Comparison of ENCODE assay signal across 9 mouse cellular contexts in genomic region chr5:90977244-90977643, GRCm38 (mm10). TPM values are rescaled to one million over a fixed set of nuclear protein-coding genes. Genes with fewer than 3 reads are reported as not detected.
DNase-seq lines count a peak whose midpoint lies in the region; ATAC-seq and TF ChIP-seq lines count a peak whose summit lies in the region.
"Had no signal": no experiment of that assay in that cellular context is flagged by ENCODE, and none has a peak within 500 bp of the region (broad histone marks: within the 10 kb centered on the region; RNA-seq: fewer than 3 reads in every experiment).

No protein-coding gene starts in this region.

- H3K4me2 ChIP-seq in forebrain, embryonic 12.5 days, result no peak overlapping the region
- H3K4me2 ChIP-seq: neural tube, embryonic 13.5 days had no signal

- H3K27ac ChIP-seq in bone marrow macrophage, adult 2 months (ENCODE audit: insufficient read depth, low read depth, low read length), result no peak overlapping the region
- H3K27ac ChIP-seq in forebrain, embryonic 12.5 days, result no peak overlapping the region
- H3K27ac ChIP-seq: neural tube, embryonic 13.5 days had no signal

- TF ChIP-seq CTCF in bone marrow macrophage, adult 2 months (IDR thresholded peaks at IDR 0.05; ENCODE audit: low read depth, low read length), result peak; percentile 46

- H3K27me3 ChIP-seq in forebrain, embryonic 12.5 days, result no peaks in the 10 kb centered on the region
- H3K27me3 ChIP-seq: neural tube, embryonic 13.5 days had no signal

- H3K9me3 ChIP-seq in forebrain, embryonic 12.5 days, result no peaks in the 10 kb centered on the region
- H3K9me3 ChIP-seq: neural tube, embryonic 13.5 days had no signal

- H3K4me3 ChIP-seq in bone marrow macrophage, adult 2 months (ENCODE audit: insufficient read depth, low read length), result no peak overlapping the region
- H3K4me3 ChIP-seq in forebrain, embryonic 12.5 days (replicated peaks), result no peak overlapping the region
- H3K4me3 ChIP-seq: neural tube, embryonic 13.5 days had no signal

- peak; percentile 23 for DNase-seq in thymus, postnatal 14 days
- DNase-seq in thymus, postnatal 36 days, result no peak
- peak; percentile 86 for DNase-seq in heart, postnatal 4 days
- peak; percentile 63 to 82 for DNase-seq in left cerebral cortex, adult 18-20 months (ENCODE audit: low spot score in 2 of 2)
- DNase-seq in naive thymus-derived CD4-positive, alpha-beta T cell, adult 2 months (ENCODE audit: low read depth), result peak; percentile 40
- DNase-seq in urinary bladder, postnatal 36 days (ENCODE audit: low spot score in 2 of 2), result peak; percentile 47 to 75

- TF ChIP-seq POLR2A in bone marrow macrophage, adult 2 months (IDR thresholded peaks at IDR 0.05; ENCODE audit: borderline replicate concordance, low read depth, low read length), result no peak

- peaks cover 12% of the 10 kb centered on the region for H3K36me3 ChIP-seq in forebrain, embryonic 12.5 days (replicated peaks)

- H3K9ac ChIP-seq in forebrain, embryonic 12.5 days, result no peak overlapping the region
- H3K9ac ChIP-seq: neural tube, embryonic 13.5 days had no signal

- 82% methylated on average over 4 of the region's 4 CpGs for WGBS in forebrain, embryonic 12.5 days

- no peaks in the 10 kb centered on the region for H3K4me1 ChIP-seq in bone marrow macrophage, adult 2 months (ENCODE audit: control insufficient read depth, insufficient read depth, low read length)
- no peaks in the 10 kb centered on the region for H3K4me1 ChIP-seq in forebrain, embryonic 12.5 days
- H3K4me1 ChIP-seq: neural tube, embryonic 13.5 days had no signal

- ATAC-seq in forebrain, embryonic 12.5 days (ENCODE audit: low FRiP score), result peak; percentile 61; the same call in 1 of the 2 replicates

RNA-seq across cellular contexts. Expression of gene Mthfd2l, which starts 46.3 kb away (rescaled TPM):
- 8.1 and 9.0 TPM in 2 replicates for polyA plus RNA-seq in bone marrow macrophage, adult 2 months (2012; ENCODE audit: insufficient read depth, insufficient read length, missing spikeins)
- 96.0 and 100 TPM in 2 replicates for polyA plus RNA-seq in forebrain, embryonic 12.5 days (2016; fragmentation: Nextera tagmentation; extraction: Ambion mirVana)
- 10 to 100 TPM; 17.6 to 19.2 TPM for total RNA-seq in heart, postnatal 4 days (2021)
- total RNA-seq in left cerebral cortex, adult 18-20 months (2021), result 10 to 100 TPM; 16.4 to 17.1 TPM

RNA-seq across cellular contexts. Expression of gene Epgn, which starts 50.0 kb away (rescaled TPM):
- polyA plus RNA-seq in bone marrow macrophage, adult 2 months (2012; ENCODE audit: insufficient read depth, insufficient read length, missing spikeins), result not detected in 2 replicates
- polyA plus RNA-seq in forebrain, embryonic 12.5 days (2016; fragmentation: Nextera tagmentation; extraction: Ambion mirVana), result 0.15 TPM in 1 of 2 replicates, not detected in the other
- total RNA-seq in heart, postnatal 4 days (2021), result under 1 TPM; 0.47 to 0.60 TPM
- under 1 TPM in 1 of 2 experiments, not detected in 1; 0.42 TPM for total RNA-seq in left cerebral cortex, adult 18-20 months (2021)

Comparison
In these comparisons a context has a peak if more than half of its experiments do, and no peak if none do; other contexts are left out.
1. DNase-seq: peak in thymus, postnatal 14 days (single experiment), heart, postnatal 4 days (single experiment), left cerebral cortex, adult 18-20 months (2 of 2), naive thymus-derived CD4-positive, alpha-beta T cell, adult 2 months (single experiment) and urinary bladder, postnatal 36 days (2 of 2); none in thymus, postnatal 36 days (0 of 2).